In the genomic region with DNA sequence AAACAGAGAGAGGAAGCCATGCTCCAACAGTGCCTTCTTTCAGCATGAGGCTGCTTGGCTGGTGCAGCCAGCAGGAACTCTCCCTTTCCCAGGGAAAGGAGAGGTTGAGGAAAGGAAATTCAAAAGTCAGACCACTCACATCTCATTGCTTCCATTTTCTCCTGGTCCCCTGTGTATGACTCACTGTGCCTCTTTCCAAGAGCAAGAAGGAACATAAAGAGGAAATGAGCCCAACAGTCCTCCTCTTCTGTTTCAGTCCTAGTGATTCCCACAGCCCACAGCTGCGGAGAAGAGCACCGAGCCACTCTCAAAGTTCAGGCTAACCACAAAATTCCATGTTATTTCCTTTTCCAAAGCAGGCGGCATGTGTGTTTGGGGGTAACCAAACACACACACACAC, we compare ENCODE assay signal across 19 mouse cellular contexts.
DNase-seq lines count a peak whose midpoint lies in the region; ATAC-seq lines count a peak whose summit lies in the region.
"Had no signal": no experiment of that assay in that cellular context is flagged by ENCODE, and none has a peak within 500 bp of the region (broad histone marks: within the 10 kb centered on the region; RNA-seq: fewer than 3 reads in every experiment).

No protein-coding gene starts in this region.

- no peak overlapping the region for H3K4me3 ChIP-seq in embryonic facial prominence, embryonic 14.5 days (ENCODE audit: low read depth, low read length)
- H3K4me3 ChIP-seq in embryonic facial prominence, embryonic 10.5 days, result no peak overlapping the region
- no peak overlapping the region for H3K4me3 ChIP-seq in heart, embryonic 12.5 days
- H3K4me3 ChIP-seq in liver, embryonic 12.5 days, result no peak overlapping the region
- H3K4me3 ChIP-seq: forebrain, embryonic 13.5 days; heart, adult 2 months; left cerebral cortex, adult 2 months; limb, embryonic 12.5 days; liver, embryonic 15.5 days; midbrain, embryonic 10.5 days had no signal

- 31% methylated on average over 3 of the region's 3 CpGs for WGBS in embryonic facial prominence, embryonic 14.5 days
- 81% methylated on average over 3 of the region's 3 CpGs for WGBS in embryonic facial prominence, embryonic 10.5 days
- 79% methylated on average over 3 of the region's 3 CpGs for WGBS in heart, embryonic 12.5 days
- WGBS in liver, embryonic 12.5 days (ENCODE audit: insufficient replicate concordance), result 35% methylated on average over 3 of the region's 3 CpGs

- H3K4me2 ChIP-seq in embryonic facial prominence, embryonic 14.5 days (ENCODE audit: low read depth, low read length), result no peak overlapping the region
- no peak overlapping the region for H3K4me2 ChIP-seq in heart, embryonic 12.5 days
- H3K4me2 ChIP-seq in liver, embryonic 12.5 days, result no peak overlapping the region
- H3K4me2 ChIP-seq: forebrain, embryonic 13.5 days; limb, embryonic 12.5 days; liver, embryonic 15.5 days had no signal

- peak overlapping the region; percentile 33; the same call in 1 of the 2 replicates for H3K27ac ChIP-seq in embryonic facial prominence, embryonic 14.5 days (replicated peaks; ENCODE audit: low read depth, low read length)
- H3K27ac ChIP-seq in embryonic facial prominence, embryonic 10.5 days (replicated peaks), result no peak overlapping the region
- no peak overlapping the region for H3K27ac ChIP-seq in heart, embryonic 12.5 days (ENCODE audit: poor library complexity, severe bottlenecking)
- no peak overlapping the region for H3K27ac ChIP-seq in liver, embryonic 12.5 days
- H3K27ac ChIP-seq: forebrain, embryonic 13.5 days; heart, adult 2 months; left cerebral cortex, adult 2 months; limb, embryonic 12.5 days; liver, embryonic 15.5 days; midbrain, embryonic 10.5 days had no signal

- H3K9me3 ChIP-seq in embryonic facial prominence, embryonic 14.5 days (ENCODE audit: control insufficient read depth, low read length), result no peaks in the 10 kb centered on the region
- H3K9me3 ChIP-seq in embryonic facial prominence, embryonic 10.5 days, result no peaks in the 10 kb centered on the region
- no peaks in the 10 kb centered on the region for H3K9me3 ChIP-seq in heart, embryonic 12.5 days (replicated peaks)
- no peaks in the 10 kb centered on the region for H3K9me3 ChIP-seq in liver, embryonic 12.5 days (replicated peaks)
- H3K9me3 ChIP-seq: forebrain, embryonic 13.5 days; limb, embryonic 12.5 days; liver, embryonic 15.5 days; midbrain, embryonic 10.5 days had no signal

- H3K9ac ChIP-seq in embryonic facial prominence, embryonic 14.5 days (ENCODE audit: low read depth, low read length), result no peak overlapping the region
- no peak overlapping the region for H3K9ac ChIP-seq in heart, embryonic 12.5 days
- no peak overlapping the region for H3K9ac ChIP-seq in liver, embryonic 12.5 days
- H3K9ac ChIP-seq: forebrain, embryonic 13.5 days; limb, embryonic 12.5 days; liver, embryonic 15.5 days had no signal

- DNase-seq in embryonic facial prominence, embryonic 14.5 days (ENCODE audit: low spot score), result peak; percentile 79
- DNase-seq in embryonic facial prominence, embryonic 10.5 days (ENCODE audit: low spot score), result no peak
- peak; percentile 14 to 16 for DNase-seq in heart, postnatal 10 days
- DNase-seq in 416B (ENCODE audit: low read depth), result peak; percentile 12
- DNase-seq in spleen, adult 12 weeks (ENCODE audit: low spot score), result no peak
- DNase-seq: adrenal gland, postnatal 36 days; cerebellum, adult 8-10 months; kidney, postnatal 25 days; lung, postnatal 10 days; right cerebral cortex, postnatal 4 days had no signal

- 0 out of 2 replicates have a peak, but pooled peaks have one; percentile 22 for ATAC-seq in embryonic facial prominence, embryonic 14.5 days (ENCODE audit: low read depth)
- no peak for ATAC-seq in heart, embryonic 12.5 days (ENCODE audit: insufficient number of reproducible peaks, low FRiP score)
- ATAC-seq in granulocyte monocyte progenitor cell, adult 5-6 weeks (replicated peaks; ENCODE audit: poor library complexity, severe bottlenecking), result peak; percentile 86
- no peak for ATAC-seq in liver, embryonic 12.5 days
- ATAC-seq: forebrain, embryonic 13.5 days had no signal

- intact Hi-C loops in heart, postnatal 10 days (cut with DNase I), result no loop called here

- H3K36me3 ChIP-seq in embryonic facial prominence, embryonic 14.5 days (ENCODE audit: control insufficient read depth, insufficient read depth, low read length), result no peaks in the 10 kb centered on the region
- H3K36me3 ChIP-seq in embryonic facial prominence, embryonic 10.5 days (replicated peaks), result no peaks in the 10 kb centered on the region
- H3K36me3 ChIP-seq in heart, embryonic 12.5 days, result no peaks in the 10 kb centered on the region
- H3K36me3 ChIP-seq in liver, embryonic 12.5 days, result no peaks in the 10 kb centered on the region
- H3K36me3 ChIP-seq: limb, embryonic 12.5 days; liver, embryonic 15.5 days; midbrain, embryonic 10.5 days had no signal

- H3K4me1 ChIP-seq in embryonic facial prominence, embryonic 14.5 days (ENCODE audit: control insufficient read depth, insufficient read depth, low read length), result peaks cover 10% of the 10 kb centered on the region
- no peaks in the 10 kb centered on the region for H3K4me1 ChIP-seq in embryonic facial prominence, embryonic 10.5 days
- H3K4me1 ChIP-seq in heart, embryonic 12.5 days (replicated peaks), result no peaks in the 10 kb centered on the region
- H3K4me1 ChIP-seq in liver, embryonic 12.5 days, result no peaks in the 10 kb centered on the region
- H3K4me1 ChIP-seq: forebrain, embryonic 13.5 days; limb, embryonic 12.5 days; liver, embryonic 15.5 days; midbrain, embryonic 10.5 days had no signal

- H3K27me3 ChIP-seq in embryonic facial prominence, embryonic 14.5 days (replicated peaks; ENCODE audit: control insufficient read depth, insufficient read depth, low read length), result no peaks in the 10 kb centered on the region
- no peaks in the 10 kb centered on the region for H3K27me3 ChIP-seq in embryonic facial prominence, embryonic 10.5 days (replicated peaks; ENCODE audit: low read depth, poor library complexity, severe bottlenecking)
- H3K27me3 ChIP-seq in heart, embryonic 12.5 days (replicated peaks), result no peaks in the 10 kb centered on the region
- no peaks in the 10 kb centered on the region for H3K27me3 ChIP-seq in liver, embryonic 12.5 days (replicated peaks)
- H3K27me3 ChIP-seq: forebrain, embryonic 13.5 days; limb, embryonic 12.5 days; liver, embryonic 15.5 days had no signal

Comparison
In these comparisons a context has a peak if more than half of its experiments do, and no peak if none do; other contexts are left out.
1. DNase-seq: peak in embryonic facial prominence, embryonic 14.5 days (single experiment), heart, postnatal 10 days (2 of 2) and 416B (single experiment); none in embryonic facial prominence, embryonic 10.5 days (single experiment) and spleen, adult 12 weeks (single experiment).
2. ATAC-seq: peak in embryonic facial prominence, embryonic 14.5 days (single experiment) and granulocyte monocyte progenitor cell, adult 5-6 weeks (single experiment); none in heart, embryonic 12.5 days (single experiment) and liver, embryonic 12.5 days (single experiment).